Mouse (Mus musculus): ENCODE measurements around the gene Mllt10.

DNA sequence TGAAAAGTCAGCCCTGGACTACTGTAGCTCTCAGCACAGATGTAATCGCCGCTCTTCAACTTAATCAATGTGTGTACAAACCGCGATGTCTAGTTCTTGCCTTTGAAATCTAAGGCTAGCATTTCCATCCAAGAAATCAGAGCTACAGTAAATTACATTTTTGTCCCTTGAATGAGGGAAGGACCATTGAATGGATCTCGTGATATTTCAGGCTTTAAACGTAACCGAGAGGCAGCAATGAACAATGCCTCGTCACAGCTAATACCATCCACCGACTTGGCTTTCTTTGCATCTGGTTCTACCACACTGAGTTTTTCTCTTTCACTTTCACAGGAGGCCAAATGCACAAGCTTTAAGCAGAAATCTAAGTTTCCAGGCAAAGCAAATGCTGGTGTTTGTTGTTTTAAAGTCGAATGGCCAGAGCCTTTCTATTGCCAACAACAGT lies 4.5 kb upstream of the Mllt10 start:
- TF ChIP-seq POLR2A (IDR thresholded peaks at IDR 0.05; ENCODE audit: low read depth, low read length) (no peak), CTCF (IDR thresholded peaks at IDR 0.05; ENCODE audit: extremely low read depth, insufficient read depth, insufficient read length, insufficient replicate concordance) (no peak)
